Mouse (Mus musculus) MEL (cell line): ENCODE measurements around the gene Naif1.

ENCODE experiments used
- E2F4 ChIP-seq: IDR thresholded peaks from 2 replicates; pipeline ENCODE4 v1.6.1; 2011; ENCODE audit warnings: low read depth, low read length, improper control_type of control experiment, borderline replicate concordance
- EP300 ChIP-seq, 2 experiments: IDR thresholded peaks; 2 replicates each; pipeline ENCODE4 v1.6.1; 2011; ENCODE audit warnings: improper control_type of control experiment in 2 of 2, low read length in 2 of 2, low read depth in 1 of 2, mild to moderate bottlenecking in 1 of 2
- MEF2A ChIP-seq: IDR thresholded peaks from 2 replicates; pipeline ENCODE4 v1.6.1; 2014; ENCODE audit warnings: low read depth, mild to moderate bottlenecking, inconsistent platforms, low read length, improper control_type of control experiment; ENCODE audit not compliant: poor library complexity, insufficient replicate concordance, severe bottlenecking; ENCODE audit errors: extremely low read depth
- POLR2A ChIP-seq, 2 experiments: IDR thresholded peaks; 2 replicates each; pipeline ENCODE4 v1.6.1; 2011 to 2012; ENCODE audit warnings: low read length in 2 of 2, mild to moderate bottlenecking in 2 of 2, control low read depth in 1 of 2, improper control_type of control experiment in 1 of 2, low read depth in 1 of 2, moderate library complexity in 1 of 2; ENCODE audit not compliant: control insufficient read depth in 1 of 2, insufficient read depth in 1 of 2, poor library complexity in 1 of 2
- USF2 ChIP-seq, 2 experiments: IDR thresholded peaks; 2 replicates each; pipeline ENCODE4 v1.6.1; 2011 to 2012; ENCODE audit warnings: improper control_type of control experiment in 2 of 2, low read length in 2 of 2, borderline replicate concordance in 1 of 2, inconsistent platforms in 1 of 2, low read depth in 1 of 2, mild to moderate bottlenecking in 1 of 2; ENCODE audit not compliant: insufficient read depth in 1 of 2

DNA sequence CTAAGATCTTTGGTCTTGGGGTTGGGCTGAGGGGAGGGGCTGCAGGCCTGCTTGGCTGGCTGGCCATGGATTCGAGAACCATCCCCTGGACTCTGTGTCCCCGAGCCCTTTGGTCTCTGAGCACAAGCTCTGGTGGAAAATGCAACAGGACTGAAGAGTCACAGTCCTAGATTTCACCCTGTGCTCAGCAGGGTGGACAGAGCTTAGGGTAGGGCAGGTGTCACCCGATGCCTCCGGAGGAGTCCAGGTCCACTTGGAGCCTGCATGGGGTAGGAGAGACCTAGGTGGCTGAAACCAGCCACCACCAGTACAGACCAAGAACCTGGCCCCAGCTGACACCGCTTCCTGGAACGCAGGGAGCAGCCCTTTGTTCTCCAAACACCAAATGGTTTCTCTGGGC, 34.7 kb downstream of the Naif1 start:
- TF ChIP-seq MEF2A (no peak), USF2 (IDR thresholded peaks at IDR 0.05; ENCODE audit: borderline replicate concordance in 1 of 2, insufficient read depth in 1 of 2, low read depth in 1 of 2, low read length in 2 of 2) (no peak), E2F4 (no peak), EP300 (IDR thresholded peaks at IDR 0.05; ENCODE audit: low read depth in 1 of 2, low read length in 2 of 2) (no peak), POLR2A (IDR thresholded peaks at IDR 0.05; ENCODE audit: control insufficient read depth in 1 of 2, insufficient read depth in 1 of 2, low read depth in 1 of 2, low read length in 2 of 2, poor library complexity in 1 of 2) (no peak)
